Mouse (Mus musculus) E14TG2a.4 (cell line): Measurements from ENCODE around the gene Tyro3.

Experiments used
- CTCF ChIP-seq: conservative IDR thresholded peaks from 2 replicates; pipeline ENCODE4 v1.5.1; 2014; ENCODE audit warnings: low read length
- NANOG ChIP-seq: IDR thresholded peaks from 2 replicates; pipeline ENCODE4 v1.6.1; 2014; ENCODE audit warnings: borderline replicate concordance, low read length, mixed read lengths

GRCm38 (mm10) chr2:119762276-119762675, 35.3 kb upstream of the Tyro3 start:
- TF ChIP-seq CTCF, result no peak
- TF ChIP-seq NANOG, result no peak
